Mouse (Mus musculus) CH12.LX (cell line): Measurements from ENCODE around the gene Tmod3.

Experiments
- BHLHE40 ChIP-seq: IDR thresholded peaks from 2 replicates; pipeline ENCODE4 v1.6.1; 2011; ENCODE audit warnings: mild to moderate bottlenecking, low read depth, low read length, improper control_type of control experiment
- CHD2 ChIP-seq: IDR thresholded peaks from 2 replicates; pipeline ENCODE4 v1.6.1; 2011; ENCODE audit warnings: low read length, improper control_type of control experiment
- CTCF ChIP-seq, 2 experiments: IDR thresholded peaks in 1 of 2; conservative IDR thresholded peaks in 1 of 2; 2 replicates each; pipeline ENCODE4 v1.5.1; 2011 to 2012; ENCODE audit warnings: low read depth in 2 of 2, low read length in 2 of 2, improper control_type of control experiment in 1 of 2, inconsistent platforms in 1 of 2, mild to moderate bottlenecking in 1 of 2, moderate library complexity in 1 of 2
- E2F4 ChIP-seq: IDR thresholded peaks from 2 replicates; pipeline ENCODE4 v1.6.1; 2011; ENCODE audit warnings: low read depth, low read length, improper control_type of control experiment; ENCODE audit not compliant: insufficient replicate concordance
- EP300 ChIP-seq: IDR thresholded peaks from 2 replicates; pipeline ENCODE4 v1.6.1; 2011; ENCODE audit warnings: low read length, improper control_type of control experiment
- MAX ChIP-seq: IDR thresholded peaks from 2 replicates; pipeline ENCODE4 v1.6.1; 2011; ENCODE audit warnings: low read length, improper control_type of control experiment
- MXI1 ChIP-seq: IDR thresholded peaks from 2 replicates; pipeline ENCODE4 v1.6.1; 2011; ENCODE audit warnings: mild to moderate bottlenecking, low read depth, low read length, improper control_type of control experiment
- NELFE ChIP-seq: IDR thresholded peaks from 2 replicates; pipeline ENCODE4 v1.6.1; 2011; ENCODE audit warnings: low read depth, low read length, improper control_type of control experiment
- POLR2A ChIP-seq: IDR thresholded peaks from 2 replicates; pipeline ENCODE4 v1.6.1; 2011; ENCODE audit warnings: low read depth, mild to moderate bottlenecking, improper control_type of control experiment, low read length
- RCOR1 ChIP-seq: conservative IDR thresholded peaks from 2 replicates; pipeline ENCODE4 v1.6.1; 2012; ENCODE audit warnings: low read depth, mild to moderate bottlenecking, inconsistent platforms, low read length, improper control_type of control experiment
- SIN3A ChIP-seq: IDR thresholded peaks from 2 replicates; pipeline ENCODE4 v1.6.1; 2012; ENCODE audit warnings: low read length, improper control_type of control experiment, inconsistent platforms
- USF1 ChIP-seq: IDR thresholded peaks from 2 replicates; pipeline ENCODE4 v1.6.1; 2014; ENCODE audit warnings: low read depth, mild to moderate bottlenecking, inconsistent platforms, low read length, improper control_type of control experiment
- ZC3H11A ChIP-seq: IDR thresholded peaks from 2 replicates; pipeline ENCODE4 v1.6.1; 2012; ENCODE audit warnings: low read depth, mild to moderate bottlenecking, inconsistent platforms, low read length, improper control_type of control experiment

DNA sequence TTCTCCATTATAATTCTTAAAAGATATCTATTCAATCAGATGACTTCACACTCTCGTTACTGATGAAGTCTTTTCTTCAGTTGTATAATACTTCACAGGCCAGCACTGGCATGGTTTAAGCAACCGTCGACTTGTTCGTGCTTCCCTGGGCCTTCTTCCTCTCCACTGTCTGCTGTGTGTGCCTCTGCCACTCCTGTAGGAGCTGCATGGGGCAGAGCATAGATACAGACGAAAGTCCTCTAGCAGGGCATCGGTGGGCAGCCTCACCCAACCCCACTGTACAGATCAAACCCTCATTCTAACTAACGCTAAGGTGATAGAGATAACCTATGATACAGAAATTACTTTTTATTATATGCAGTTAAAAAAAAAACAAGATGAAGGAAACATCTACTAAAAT is 60.9 kb downstream of the Tmod3 start:
- TF ChIP-seq EP300 (no peak), USF1 (no peak), CTCF (conservative IDR thresholded peaks at IDR 0.05 in 1 of 2, IDR thresholded peaks at IDR 0.05 in 1 of 2; ENCODE audit: low read depth in 2 of 2, low read length in 2 of 2) (no peak), MAX (no peak), CHD2 (no peak), NELFE (no peak), BHLHE40 (no peak), MXI1 (no peak), E2F4 (no peak), ZC3H11A (no peak), POLR2A (no peak), RCOR1 (no peak), SIN3A (no peak)
